Mouse (Mus musculus): ENCODE results near the gene Gm9970.
A peak's percentile ranks its signal among the peaks of the same experiment; 100 is the strongest.

The Gm9970 gene

DNA sequence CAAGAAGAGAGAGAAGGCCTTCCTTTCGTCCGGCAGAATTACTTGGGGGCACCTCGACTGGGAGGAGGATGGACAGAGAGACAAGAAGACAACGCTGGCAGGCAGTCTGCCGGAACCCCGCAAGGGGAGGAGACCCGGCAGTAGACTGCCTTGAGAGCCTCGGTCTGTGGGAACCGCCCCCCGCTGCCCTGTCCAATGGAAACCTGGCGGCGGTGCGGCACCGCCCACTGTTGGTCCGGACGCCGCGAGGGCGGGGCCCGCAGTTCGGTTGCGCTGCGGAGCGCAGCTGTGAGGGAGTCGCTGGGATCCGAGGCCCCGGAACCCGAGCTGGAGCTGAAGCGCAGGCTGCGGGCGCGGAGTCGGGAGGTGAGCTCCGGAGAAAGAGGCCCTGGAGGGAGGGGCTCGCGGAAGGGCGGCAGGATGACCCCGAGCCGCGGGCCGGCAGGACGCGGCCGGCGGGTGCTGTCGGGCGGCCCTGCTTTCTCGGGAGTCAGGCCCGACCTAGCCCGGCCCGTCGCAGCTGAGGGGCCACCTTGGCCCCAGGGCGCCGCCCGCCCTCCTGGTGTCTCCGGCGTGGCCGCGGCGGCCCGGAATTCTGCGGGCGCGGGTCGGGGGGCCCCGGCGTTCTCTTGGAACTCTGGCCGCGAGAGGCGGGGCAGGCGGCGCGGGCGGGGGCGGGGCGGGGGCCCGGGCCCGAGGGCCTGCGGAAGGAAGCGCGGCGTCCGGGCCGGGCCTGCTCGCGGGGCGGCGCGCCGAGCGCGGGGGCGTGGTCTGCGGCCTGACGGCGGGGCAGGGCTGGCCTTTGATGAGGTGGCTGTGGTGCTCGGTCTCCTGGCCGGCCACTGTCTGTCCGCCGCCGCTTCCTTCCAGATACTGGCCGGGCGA is at the start of gene Gm9970, which contains the start of gene Nrbp1:
TSS of gene Gm9970 (minus strand) at position 596 of the 885 bp plus-strand sequence.
TSS of gene Nrbp1 (plus strand) at position 228 of the 885 bp plus-strand sequence.
- DNase-seq: peak; percentile 95

DNA sequence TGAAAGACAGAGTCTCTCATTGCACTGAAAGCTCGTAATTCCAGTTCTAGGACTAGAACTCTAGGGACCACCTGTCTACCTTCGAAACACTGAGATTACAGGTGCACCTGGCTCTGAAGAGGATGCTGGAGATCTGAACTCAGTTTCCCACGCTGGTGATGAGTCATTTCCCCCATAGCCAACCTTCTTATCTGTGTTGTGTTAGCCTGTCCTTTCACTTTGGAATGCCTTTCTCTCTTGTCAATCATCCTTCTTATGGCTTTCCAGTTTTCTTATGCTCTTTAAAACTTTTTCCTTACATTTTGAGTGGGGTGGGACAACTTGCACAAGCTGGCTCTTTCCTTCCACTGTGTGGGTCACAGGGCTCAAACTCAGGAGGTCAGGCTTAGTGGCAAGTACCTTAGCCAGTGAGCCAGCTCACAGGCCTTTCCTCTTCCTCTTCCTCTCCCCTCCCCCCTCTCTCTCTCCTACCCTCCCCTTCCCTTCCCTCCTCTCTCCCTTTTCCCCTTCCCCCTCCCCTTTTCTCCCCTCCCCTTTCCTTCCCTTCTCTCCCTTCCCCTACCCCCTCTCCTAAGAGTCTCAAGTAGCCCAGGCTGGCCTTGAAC is 48.7 kb upstream of the Gm9970 start:
- peak in 1 of 2 experiments; percentile 11 for DNase-seq

DNA sequence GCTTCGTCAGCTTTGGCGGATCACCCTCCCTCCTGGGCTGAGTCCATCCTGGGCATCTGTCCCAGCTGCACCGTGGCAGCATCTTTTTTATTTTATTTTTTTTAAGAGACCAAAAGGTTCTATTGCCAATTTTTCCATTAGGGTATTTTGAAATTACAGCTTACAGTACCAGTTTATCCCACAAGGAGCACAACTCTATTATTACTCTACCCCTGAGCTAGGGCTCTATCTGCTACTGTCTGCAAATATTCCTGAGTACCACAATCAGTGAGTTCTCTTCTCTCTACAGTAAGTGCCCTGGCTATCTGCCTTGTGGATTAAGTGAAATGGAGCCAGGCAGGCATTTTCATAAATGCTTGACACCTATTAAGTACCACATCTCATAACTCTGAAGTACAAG is 47.6 kb upstream of the Gm9970 start:
- no peak for DNase-seq

- DNase-seq: peak; percentile 39 to 46
Measured at GRCm38 (mm10) chr5:31288225-31288624, 47.2 kb upstream of the Gm9970 start.

DNA sequence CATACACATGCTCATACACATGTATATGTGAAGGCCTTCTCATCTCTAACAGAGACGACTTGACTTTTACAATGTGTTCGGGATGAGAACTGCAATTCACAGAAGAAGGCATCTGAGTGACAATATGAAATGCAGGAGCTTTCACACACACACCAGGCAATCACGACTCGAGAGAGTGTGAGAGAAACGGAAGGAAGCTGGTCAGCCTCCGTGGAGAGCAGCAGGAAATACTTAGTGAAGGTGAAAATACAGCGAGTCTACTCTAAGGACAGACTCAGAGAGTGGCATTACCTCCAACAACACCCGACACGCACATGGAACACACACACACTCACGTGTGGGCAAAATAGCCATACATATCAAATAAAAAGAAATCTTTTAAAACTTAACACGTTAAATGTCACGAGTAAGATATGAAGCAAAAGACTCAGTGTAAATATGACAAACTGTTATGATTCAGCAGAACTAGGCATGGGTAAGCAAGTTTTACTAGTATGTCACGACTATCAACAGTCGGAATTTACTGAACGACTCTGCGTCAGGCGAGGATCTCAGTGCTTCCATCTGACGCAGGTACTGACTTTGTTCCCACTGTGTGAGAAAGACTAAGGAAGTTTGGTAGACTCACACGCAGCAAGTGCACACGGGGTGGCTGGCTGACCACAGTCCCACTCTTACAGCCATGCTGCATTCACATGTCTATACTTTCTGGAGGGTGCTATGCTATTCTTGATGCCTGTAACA is 38.4 kb upstream of the Gm9970 start:
- DNase-seq: peak in 1 of 2 experiments; percentile 35

DNA sequence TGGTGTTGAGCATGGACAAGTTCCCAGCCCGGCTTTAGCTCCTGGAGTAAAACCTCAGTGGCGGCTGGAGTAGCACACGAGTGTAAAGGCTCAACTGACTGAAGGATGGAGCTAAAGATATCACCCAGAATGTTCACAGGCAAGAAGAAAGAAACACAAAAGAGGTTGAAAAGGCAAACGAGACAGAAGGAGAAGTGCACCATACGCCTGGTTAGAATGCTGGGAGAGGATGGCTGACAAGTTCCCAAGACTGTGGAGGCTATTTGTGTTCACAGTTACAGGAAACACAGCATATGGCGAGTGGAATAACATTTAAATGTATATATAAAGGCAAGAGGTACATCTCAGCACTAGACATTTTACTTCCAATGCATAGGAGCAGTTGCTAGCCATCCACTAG is 32.0 kb upstream of the Gm9970 start:
- no peak for DNase-seq

DNA sequence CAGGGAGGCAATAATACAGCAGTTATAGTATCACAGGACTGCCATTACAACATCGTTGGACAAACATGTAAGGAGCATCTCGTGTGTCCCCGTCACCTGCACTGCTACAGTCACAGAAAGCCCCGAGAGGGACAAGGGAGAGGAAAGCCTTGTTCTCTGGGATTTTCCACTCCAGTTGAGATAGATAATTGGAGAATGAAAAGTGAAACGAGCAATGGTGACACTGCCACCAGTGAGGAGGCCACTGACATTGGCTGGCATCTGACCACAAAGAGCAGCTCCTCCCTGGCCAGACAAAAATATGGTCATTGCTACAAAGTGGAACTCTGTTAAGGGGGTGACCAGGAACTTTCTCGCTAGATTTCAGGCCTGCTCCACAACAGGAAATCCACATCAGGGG is 26.7 kb upstream of the Gm9970 start:
- DNase-seq: no peak

DNA sequence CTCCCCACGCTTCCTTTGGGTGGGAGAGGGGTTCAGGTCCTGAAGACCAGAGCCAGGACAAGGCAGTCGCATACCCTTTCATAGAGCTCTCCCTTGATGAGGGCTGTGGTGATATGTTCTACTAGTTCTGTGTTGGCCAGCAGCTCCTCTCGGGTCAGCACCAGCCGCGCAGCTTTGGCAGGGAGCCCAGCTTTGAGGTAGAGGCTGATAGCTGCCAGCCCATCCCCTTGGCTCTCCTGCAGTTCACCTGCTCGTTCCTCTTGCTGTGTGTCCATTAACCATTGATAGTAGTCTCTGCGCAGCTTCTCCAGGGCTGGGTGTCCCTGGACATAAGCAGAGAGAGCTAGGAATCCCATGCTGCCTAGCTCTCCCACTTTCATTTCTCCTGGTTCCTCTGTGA is 25.1 kb upstream of the Gm9970 start:
- DNase-seq: no peak

- no peak for DNase-seq
Measured at GRCm38 (mm10) chr5:31257616-31258015, 16.6 kb upstream of the Gm9970 start.

GRCm38 (mm10) chr5:31255971-31256370 is 14.9 kb upstream of the Gm9970 start:
- no peak for DNase-seq

- DNase-seq: no peak
Measured at GRCm38 (mm10) chr5:31255381-31255780, 14.3 kb upstream of the Gm9970 start.

- no peak for DNase-seq
Measured at GRCm38 (mm10) chr5:31254901-31255300, 13.9 kb upstream of the Gm9970 start.

DNA sequence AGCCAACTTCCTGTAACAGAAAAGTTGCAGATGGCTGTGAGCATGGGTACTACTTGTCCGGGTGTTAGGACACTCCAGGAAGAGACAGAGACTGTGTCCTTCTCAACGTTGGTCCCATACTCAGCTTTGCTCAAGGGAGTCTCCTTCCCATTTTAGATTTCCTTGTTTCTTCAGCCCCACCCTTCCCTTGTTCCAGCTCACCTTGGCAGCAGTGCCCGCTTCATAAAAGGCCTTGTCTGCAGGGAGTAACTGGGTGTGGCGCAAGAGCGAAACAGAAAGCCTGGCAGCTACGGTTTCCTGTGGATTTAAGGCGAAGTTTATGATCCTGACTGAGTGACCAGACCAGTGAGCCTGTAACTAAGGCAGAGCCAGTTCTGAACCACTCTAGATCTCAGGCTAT is 13.4 kb upstream of the Gm9970 start:
- DNase-seq: no peak

- DNase-seq: no peak
Measured at GRCm38 (mm10) chr5:31253806-31254205, 12.8 kb upstream of the Gm9970 start.

GRCm38 (mm10) chr5:31252795-31253545 is 11.9 kb upstream of the Gm9970 start:
- no peak for DNase-seq

DNA sequence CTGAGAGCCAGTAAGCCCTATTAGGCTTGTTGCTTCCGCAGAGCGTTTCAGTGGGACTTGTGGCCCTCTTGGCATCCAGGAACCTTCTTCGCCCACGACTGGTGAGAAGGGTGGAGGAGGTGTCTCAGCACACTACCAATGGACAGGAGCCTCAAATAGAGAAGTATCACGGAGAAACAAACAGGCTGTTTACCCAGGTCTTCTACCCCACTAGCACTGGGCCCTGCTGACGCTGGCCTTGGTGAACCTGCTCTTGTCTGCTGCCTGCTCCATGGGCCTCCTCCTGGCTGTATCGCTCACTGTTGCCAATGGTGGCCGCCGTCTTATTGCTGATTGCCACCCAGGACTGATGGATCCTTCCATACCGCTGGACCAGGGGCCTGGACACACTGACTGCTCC is 11.1 kb upstream of the Gm9970 start:
- no peak for DNase-seq

DNA sequence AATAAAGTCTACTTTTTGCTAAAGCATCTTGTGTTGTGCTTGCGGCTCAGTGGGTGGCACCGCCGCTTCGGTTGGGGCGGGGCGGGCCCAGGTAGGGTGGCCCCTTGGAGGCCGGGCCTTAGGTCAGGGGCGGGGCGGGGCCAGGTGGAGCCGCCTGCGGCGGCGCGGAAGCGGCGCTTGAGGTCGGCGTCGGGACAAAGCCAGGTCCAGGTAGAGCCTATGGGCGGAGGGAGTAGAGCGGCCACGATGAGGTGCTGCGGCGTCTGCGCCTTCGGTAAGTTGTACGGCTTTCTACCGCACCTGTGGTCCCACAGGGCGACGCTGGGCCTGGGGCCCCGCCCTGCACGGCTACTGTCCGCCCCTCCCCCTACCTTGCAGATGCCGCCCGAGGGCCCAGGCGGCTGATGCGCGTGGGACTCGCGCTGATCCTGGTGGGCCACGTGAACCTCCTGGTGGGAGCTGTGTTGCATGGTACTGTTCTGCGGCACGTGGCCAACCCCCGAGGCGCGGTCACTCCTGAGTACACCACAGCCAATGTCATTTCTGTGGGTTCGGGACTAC is 10.6 kb upstream of the Gm9970 start, which contains the start of gene Krtcap3:
TSS of gene Krtcap3 (plus strand) at position 151 of the 561 bp plus-strand sequence.
- DNase-seq: peak; percentile 27 to 41

GRCm38 (mm10) chr5:31250716-31251115 is 9.7 kb upstream of the Gm9970 start:
- no peak for DNase-seq

DNA sequence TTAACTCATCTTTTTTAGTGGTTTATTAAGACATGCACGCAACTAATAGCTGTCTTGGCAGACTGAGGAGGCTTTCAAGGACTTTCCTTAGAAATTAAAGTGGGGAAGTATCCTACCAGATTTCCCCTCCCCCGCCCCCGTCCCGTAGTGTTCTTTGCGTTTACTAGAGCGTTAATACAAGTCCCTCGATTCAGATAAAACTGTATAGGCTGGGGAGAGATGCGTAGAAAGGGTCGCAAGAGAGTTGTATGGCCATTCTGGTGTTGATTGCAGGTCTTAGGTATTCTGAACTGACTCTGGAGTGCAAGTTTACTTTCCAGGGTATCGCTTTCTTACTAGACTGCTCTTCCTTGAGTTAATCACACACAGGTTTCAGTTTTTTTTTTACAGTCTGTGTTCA is 1.2 kb upstream of the Gm9970 start:
- DNase-seq: no peak

GRCm38 (mm10) chr5:31241522-31242034 is 546 bp upstream of the Gm9970 start:
- DNase-seq: no peak

DNA sequence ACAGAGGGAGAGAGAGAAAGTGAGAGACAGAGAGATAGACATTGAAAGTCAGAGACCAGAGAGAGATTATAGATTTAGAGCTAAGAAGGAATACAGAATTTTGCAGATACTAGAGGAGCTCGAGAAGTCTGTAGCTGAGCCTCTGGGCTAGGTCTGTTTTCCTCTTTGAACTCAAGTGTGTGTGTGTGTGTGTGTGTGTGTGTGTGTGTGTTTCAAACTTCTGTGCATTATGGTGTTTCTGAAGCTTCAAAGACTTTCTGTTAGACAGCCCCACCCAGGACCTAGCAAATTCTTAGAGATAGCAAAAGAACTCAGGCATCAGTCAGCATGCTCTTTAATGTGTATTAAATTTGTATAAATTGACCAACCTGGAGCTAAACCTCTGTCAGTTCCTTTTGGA is 14.4 kb downstream of the Gm9970 start:
- DNase-seq: no peak

DNA sequence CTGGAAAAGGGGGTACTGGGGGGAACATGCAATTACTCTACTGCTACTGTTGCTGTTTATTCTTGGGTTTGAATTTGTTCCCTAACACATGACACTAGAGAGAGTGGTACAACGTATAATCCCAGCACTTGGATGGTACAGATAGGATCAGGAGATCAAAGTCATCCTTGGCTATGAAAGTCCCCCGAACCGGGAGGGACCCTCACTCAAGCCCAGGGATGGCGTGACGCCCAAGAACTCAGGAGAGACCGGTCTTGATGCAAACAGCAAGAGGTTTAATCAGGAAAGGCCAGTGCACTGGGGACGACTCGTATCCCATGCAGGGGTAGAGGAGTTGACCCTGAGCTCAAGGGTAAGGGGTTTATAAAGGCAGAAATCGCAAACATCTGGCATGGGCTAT is 18.3 kb downstream of the Gm9970 start:
- no peak for DNase-seq
